Mouse (Mus musculus): ENCODE data around the gene Banf2. TPM values are rescaled to one million over a fixed set of nuclear protein-coding genes. Genes with fewer than 3 reads are reported as not detected.

The Banf2 gene
- polyA plus RNA-seq, 1 experiment from 2014 or later = not detected

- no peaks in the 10 kb centered on the region for H3K9me3 ChIP-seq
- H3K36me3 ChIP-seq = no peaks in the 10 kb centered on the region
- H3K9ac ChIP-seq = no peak overlapping the region
- ATAC-seq (ENCODE audit: low FRiP score, low read depth) = no peak
- H3K4me3 ChIP-seq = no peak overlapping the region
- H3K4me2 ChIP-seq (replicated peaks) = no peak overlapping the region
- H3K27ac ChIP-seq = no peak overlapping the region
- no peaks in the 10 kb centered on the region for H3K27me3 ChIP-seq
- 48% methylated on average over 7 of the region's 7 CpGs for WGBS
- H3K4me1 ChIP-seq = 0 out of 2 replicates have a peak, but pooled peaks cover 10% of the 10 kb centered on the region
Measured at GRCm38 (mm10) chr2:144072642-144073041, 39.8 kb downstream of the Banf2 start.

GRCm38 (mm10) chr2:144074059-144074458 lies 41.2 kb downstream of the Banf2 start:
- Histone ChIP-seq H3K4me3 (no peak overlapping the region), H3K9me3 (no peaks in the 10 kb centered on the region), H3K9ac (no peak overlapping the region), H3K27ac (no peak overlapping the region), H3K36me3 (no peaks in the 10 kb centered on the region), H3K4me2 (replicated peaks) (no peak overlapping the region), H3K27me3 (no peaks in the 10 kb centered on the region), H3K4me1 (0 out of 2 replicates have a peak, but pooled peaks cover 6% of the 10 kb centered on the region)
- ATAC-seq (ENCODE audit: low FRiP score, low read depth) = no peak
- 95% methylated on average over 5 of the region's 5 CpGs for WGBS

GRCm38 (mm10) chr2:144076625-144077024 lies 43.8 kb downstream of the Banf2 start:
- no peak overlapping the region for H3K9ac ChIP-seq
- H3K27ac ChIP-seq = no peak overlapping the region
- H3K4me3 ChIP-seq = no peak overlapping the region
- no peaks in the 10 kb centered on the region for H3K9me3 ChIP-seq
- no peaks in the 10 kb centered on the region for H3K4me1 ChIP-seq
- ATAC-seq (ENCODE audit: low FRiP score, low read depth) = no peak
- H3K4me2 ChIP-seq (replicated peaks) = no peak overlapping the region
- no peaks in the 10 kb centered on the region for H3K36me3 ChIP-seq
- WGBS = 81% methylated on average over 2 of the region's 2 CpGs
- H3K27me3 ChIP-seq = no peaks in the 10 kb centered on the region

- H3K4me1 ChIP-seq = no peaks in the 10 kb centered on the region
- no peaks in the 10 kb centered on the region for H3K9me3 ChIP-seq
- no peaks in the 10 kb centered on the region for H3K36me3 ChIP-seq
- H3K27me3 ChIP-seq = no peaks in the 10 kb centered on the region
- H3K4me3 ChIP-seq = no peak overlapping the region
- H3K27ac ChIP-seq = no peak overlapping the region
- H3K4me2 ChIP-seq (replicated peaks) = no peak overlapping the region
- H3K9ac ChIP-seq = no peak overlapping the region
- WGBS = 43% methylated on average over 3 of the region's 3 CpGs
- ATAC-seq (ENCODE audit: low FRiP score, low read depth) = no peak
Measured at GRCm38 (mm10) chr2:144078897-144079296, 46.0 kb downstream of the Banf2 start.

- H3K9me3 ChIP-seq = no peaks in the 10 kb centered on the region
- no peaks in the 10 kb centered on the region for H3K36me3 ChIP-seq
- peaks cover 29% of the 10 kb centered on the region for H3K4me1 ChIP-seq
- no peak for ATAC-seq (ENCODE audit: low FRiP score, low read depth)
- 24% methylated on average over 18 of the region's 18 CpGs for WGBS
- no peak overlapping the region for H3K4me3 ChIP-seq
- 0 out of 2 replicates have a peak overlapping the region, but pooled peaks have one; percentile 13 for H3K9ac ChIP-seq
- no peak overlapping the region for H3K27ac ChIP-seq
- H3K4me2 ChIP-seq (replicated peaks) = no peak overlapping the region; the same call in 1 of the 2 replicates
- H3K27me3 ChIP-seq = no peaks in the 10 kb centered on the region
Measured at GRCm38 (mm10) chr2:144086183-144086847, 53.5 kb downstream of the Banf2 start.

- no peak overlapping the region for H3K4me3 ChIP-seq
- ATAC-seq (ENCODE audit: low FRiP score, low read depth) = peak; percentile 26; the same call in 1 of the 2 replicates
- H3K4me1 ChIP-seq = peaks cover 29% of the 10 kb centered on the region
- 31% methylated on average over 9 of the region's 9 CpGs for whole genome bisulfite sequencing
- no peaks in the 10 kb centered on the region for H3K36me3 ChIP-seq
- H3K27me3 ChIP-seq = no peaks in the 10 kb centered on the region
- H3K9ac ChIP-seq = no peak overlapping the region
- H3K9me3 ChIP-seq = no peaks in the 10 kb centered on the region
- H3K4me2 ChIP-seq (replicated peaks) = no peak overlapping the region
- H3K27ac ChIP-seq = no peak overlapping the region
Measured at GRCm38 (mm10) chr2:144087899-144088584, 55.2 kb downstream of the Banf2 start.

- Histone ChIP-seq H3K27me3 (no peaks in the 10 kb centered on the region), H3K9ac (no peak overlapping the region), H3K4me2 (replicated peaks) (no peak overlapping the region), H3K4me1 (peaks cover 2% of the 10 kb centered on the region; the same call in 1 of the 2 replicates), H3K9me3 (no peaks in the 10 kb centered on the region), H3K36me3 (no peaks in the 10 kb centered on the region), H3K27ac (no peak overlapping the region), H3K4me3 (no peak overlapping the region)
- no peak for ATAC-seq (ENCODE audit: low FRiP score, low read depth)
- 79% methylated on average over 4 of the region's 4 CpGs for WGBS
Measured at GRCm38 (mm10) chr2:144092767-144093166, 59.9 kb downstream of the Banf2 start.

- Histone ChIP-seq H3K27me3 (no peaks in the 10 kb centered on the region), H3K4me3 (no peak overlapping the region), H3K36me3 (no peaks in the 10 kb centered on the region), H3K4me1 (no peaks in the 10 kb centered on the region), H3K27ac (no peak overlapping the region), H3K4me2 (replicated peaks) (no peak overlapping the region), H3K9ac (no peak overlapping the region), H3K9me3 (no peaks in the 10 kb centered on the region)
- 56% methylated on average over 1 of the region's 1 CpGs for WGBS
- ATAC-seq (ENCODE audit: low FRiP score, low read depth) = no peak
Measured at GRCm38 (mm10) chr2:144094721-144095120, 61.9 kb downstream of the Banf2 start.

GRCm38 (mm10) chr2:144101463-144101961 lies 68.7 kb downstream of the Banf2 start:
- Histone ChIP-seq H3K4me2 (replicated peaks) (no peak overlapping the region), H3K36me3 (no peaks in the 10 kb centered on the region), H3K27me3 (no peaks in the 10 kb centered on the region), H3K9ac (no peak overlapping the region), H3K4me3 (no peak overlapping the region), H3K27ac (no peak overlapping the region), H3K4me1 (peaks cover 3% of the 10 kb centered on the region; the same call in 1 of the 2 replicates), H3K9me3 (no peaks in the 10 kb centered on the region)
- WGBS = 74% methylated on average over 13 of the region's 13 CpGs
- ATAC-seq (ENCODE audit: low FRiP score, low read depth) = no peak

- H3K4me3 ChIP-seq = no peak overlapping the region
- no peak overlapping the region for H3K4me2 ChIP-seq (replicated peaks)
Measured at GRCm38 (mm10) chr2:144107374-144107773, 74.5 kb downstream of the Banf2 start.

GRCm38 (mm10) chr2:144107810-144108209 lies 75.0 kb downstream of the Banf2 start:
- Histone ChIP-seq H3K9ac (no peak overlapping the region), H3K36me3 (no peaks in the 10 kb centered on the region), H3K4me1 (peaks cover 3% of the 10 kb centered on the region; the same call in 1 of the 2 replicates), H3K9me3 (no peaks in the 10 kb centered on the region), H3K27me3 (no peaks in the 10 kb centered on the region), H3K27ac (no peak overlapping the region), H3K4me2 (replicated peaks) (no peak overlapping the region), H3K4me3 (no peak overlapping the region)
- WGBS = 83% methylated on average over 2 of the region's 2 CpGs
- no peak for ATAC-seq (ENCODE audit: low FRiP score, low read depth)

More at GRCm38 (mm10) chr2:144107374-144107773, 74.5 kb downstream of the Banf2 start:
- Histone ChIP-seq H3K27ac (no peak overlapping the region), H3K9ac (no peak overlapping the region), H3K36me3 (no peaks in the 10 kb centered on the region), H3K4me1 (peaks cover 2% of the 10 kb centered on the region; the same call in 1 of the 2 replicates), H3K27me3 (no peaks in the 10 kb centered on the region), H3K9me3 (no peaks in the 10 kb centered on the region)
- ATAC-seq (ENCODE audit: low FRiP score, low read depth) = no peak
- 85% methylated on average over 5 of the region's 5 CpGs for WGBS

- no peaks in the 10 kb centered on the region for H3K9me3 ChIP-seq
- no peak overlapping the region for H3K4me3 ChIP-seq
- no peaks in the 10 kb centered on the region for H3K36me3 ChIP-seq
- no peak for ATAC-seq (ENCODE audit: low FRiP score, low read depth)
- WGBS = 76% methylated on average over 3 of the region's 3 CpGs
- H3K27ac ChIP-seq = no peak overlapping the region
- H3K27me3 ChIP-seq = no peaks in the 10 kb centered on the region
- H3K4me2 ChIP-seq (replicated peaks) = no peak overlapping the region
- H3K9ac ChIP-seq = no peak overlapping the region
- peaks cover 3% of the 10 kb centered on the region; the same call in 1 of the 2 replicates for H3K4me1 ChIP-seq
Measured at GRCm38 (mm10) chr2:144108376-144108775, 75.5 kb downstream of the Banf2 start.
